Mouse (Mus musculus): Measurements from ENCODE around the gene Rbfox2. TPM values are rescaled to one million over a fixed set of nuclear protein-coding genes. Genes with fewer than 3 reads are reported as not detected.

Gene Rbfox2
- polyA plus RNA-seq, 1 experiment from 2014 or later = 87.6 TPM

- H3K27me3 ChIP-seq (replicated peaks) = no peaks in the 10 kb centered on the region
- no peaks in the 10 kb centered on the region for H3K9me3 ChIP-seq (replicated peaks)
- peak overlapping the region; percentile 56 for H3K27ac ChIP-seq (ENCODE audit: poor library complexity, severe bottlenecking)
- ATAC-seq (ENCODE audit: insufficient number of reproducible peaks, low FRiP score) = no peak
- no peaks in the 10 kb centered on the region for H3K36me3 ChIP-seq
- no peak overlapping the region for H3K4me2 ChIP-seq
- no peak overlapping the region for H3K9ac ChIP-seq
- no peak overlapping the region for H3K4me3 ChIP-seq
- peaks cover 56% of the 10 kb centered on the region for H3K4me1 ChIP-seq (replicated peaks)
- 68% methylated on average over 10 of the region's 10 CpGs for WGBS
Measured at GRCm38 (mm10) chr15:77154248-77154785, 152.5 kb downstream of the Rbfox2 start.

DNA sequence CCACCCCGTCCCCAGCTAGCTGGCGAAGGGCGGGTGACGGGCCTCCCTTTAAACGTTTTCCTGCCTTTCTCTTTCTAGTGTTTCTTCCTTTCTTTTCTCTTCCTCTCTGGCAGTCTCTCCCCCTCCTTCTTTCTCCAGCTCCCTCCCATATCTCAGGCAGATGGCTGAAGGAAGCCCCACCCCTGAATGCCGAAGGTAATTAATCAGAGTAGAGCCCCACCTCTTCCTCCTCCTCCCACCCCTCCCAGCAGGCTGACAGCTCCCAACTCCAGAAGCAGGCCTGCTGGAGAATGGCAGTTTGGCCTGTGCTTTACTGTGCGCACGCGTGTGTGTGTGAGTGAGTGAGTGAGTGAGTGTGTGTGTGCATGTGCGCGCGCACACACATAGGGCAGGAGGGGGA lies 153.2 kb downstream of the Rbfox2 start:
- WGBS = 1% methylated on average over 12 of the region's 12 CpGs

GRCm38 (mm10) chr15:77153088-77153546 lies 153.7 kb downstream of the Rbfox2 start:
- peaks cover 58% of the 10 kb centered on the region for H3K4me1 ChIP-seq (replicated peaks)

More for the DNA sequence above, 153.2 kb downstream of the Rbfox2 start:
- Histone ChIP-seq H3K36me3 (no peaks in the 10 kb centered on the region), H3K27ac (ENCODE audit: poor library complexity, severe bottlenecking) (peak overlapping the region; percentile 98), H3K4me1 (replicated peaks) (peaks cover 58% of the 10 kb centered on the region), H3K27me3 (replicated peaks) (no peaks in the 10 kb centered on the region), H3K9ac (peak overlapping the region; percentile 86), H3K4me2 (peak overlapping the region; percentile 88), H3K4me3 (peak overlapping the region; percentile 68), H3K9me3 (replicated peaks) (no peaks in the 10 kb centered on the region)
- peak; percentile 83 for ATAC-seq (ENCODE audit: insufficient number of reproducible peaks, low FRiP score)

GRCm38 (mm10) chr15:77152336-77153087 lies 154.3 kb downstream of the Rbfox2 start:
- no peaks in the 10 kb centered on the region for H3K27me3 ChIP-seq (replicated peaks)
- peak overlapping the region; percentile 68 for H3K4me3 ChIP-seq
- H3K4me2 ChIP-seq = peak overlapping the region; percentile 88
- no peaks in the 10 kb centered on the region for H3K36me3 ChIP-seq
- under 1% methylated on average over 19 of the region's 19 CpGs for WGBS
- H3K9me3 ChIP-seq (replicated peaks) = no peaks in the 10 kb centered on the region
- ATAC-seq (ENCODE audit: insufficient number of reproducible peaks, low FRiP score) = no peak
- H3K9ac ChIP-seq = peak overlapping the region; percentile 86
- H3K4me1 ChIP-seq (replicated peaks) = peaks cover 56% of the 10 kb centered on the region
- peak overlapping the region; percentile 98 for H3K27ac ChIP-seq (ENCODE audit: poor library complexity, severe bottlenecking)

More at GRCm38 (mm10) chr15:77153088-77153546, 153.7 kb downstream of the Rbfox2 start:
- Histone ChIP-seq H3K27ac (ENCODE audit: poor library complexity, severe bottlenecking) (peak overlapping the region; percentile 98), H3K27me3 (replicated peaks) (no peaks in the 10 kb centered on the region), H3K4me3 (peak overlapping the region; percentile 68), H3K36me3 (no peaks in the 10 kb centered on the region), H3K9ac (peak overlapping the region; percentile 86), H3K9me3 (replicated peaks) (no peaks in the 10 kb centered on the region), H3K4me2 (peak overlapping the region; percentile 88)
- peak; percentile 59 for ATAC-seq (ENCODE audit: insufficient number of reproducible peaks, low FRiP score)
- WGBS = 0% methylated on average over 3 of the region's 3 CpGs

GRCm38 (mm10) chr15:77151816-77152215 lies 155.0 kb downstream of the Rbfox2 start:
- Histone ChIP-seq H3K9me3 (replicated peaks) (no peaks in the 10 kb centered on the region), H3K4me1 (replicated peaks) (peaks cover 55% of the 10 kb centered on the region), H3K27me3 (replicated peaks) (no peaks in the 10 kb centered on the region), H3K9ac (peak overlapping the region; percentile 86), H3K27ac (ENCODE audit: poor library complexity, severe bottlenecking) (peak overlapping the region; percentile 98), H3K4me2 (peak overlapping the region; percentile 88), H3K4me3 (peak overlapping the region; percentile 68), H3K36me3 (peaks cover 4% of the 10 kb centered on the region)
- ATAC-seq (ENCODE audit: insufficient number of reproducible peaks, low FRiP score) = no peak
- WGBS = 7% methylated on average over 4 of the region's 4 CpGs

GRCm38 (mm10) chr15:77151178-77151577 lies 155.6 kb downstream of the Rbfox2 start:
- no peak for ATAC-seq (ENCODE audit: insufficient number of reproducible peaks, low FRiP score)
- H3K27me3 ChIP-seq (replicated peaks) = no peaks in the 10 kb centered on the region
- H3K9me3 ChIP-seq (replicated peaks) = no peaks in the 10 kb centered on the region
- peak overlapping the region; percentile 86 for H3K9ac ChIP-seq
- WGBS = 39% methylated on average over 8 of the region's 8 CpGs
- H3K27ac ChIP-seq (ENCODE audit: poor library complexity, severe bottlenecking) = peak overlapping the region; percentile 98
- H3K4me1 ChIP-seq (replicated peaks) = peaks cover 53% of the 10 kb centered on the region
- peak overlapping the region; percentile 68 for H3K4me3 ChIP-seq
- H3K4me2 ChIP-seq = peak overlapping the region; percentile 88
- peaks cover 4% of the 10 kb centered on the region for H3K36me3 ChIP-seq

- Histone ChIP-seq H3K27me3 (replicated peaks) (no peaks in the 10 kb centered on the region), H3K9me3 (replicated peaks) (no peaks in the 10 kb centered on the region), H3K36me3 (peaks cover 4% of the 10 kb centered on the region), H3K4me2 (peak overlapping the region; percentile 72), H3K9ac (peak overlapping the region; percentile 74), H3K4me1 (replicated peaks) (peaks cover 57% of the 10 kb centered on the region), H3K27ac (ENCODE audit: poor library complexity, severe bottlenecking) (peak overlapping the region; percentile 97), H3K4me3 (peak overlapping the region; percentile 40)
- 9% methylated on average over 3 of the region's 3 CpGs for WGBS
- no peak for ATAC-seq (ENCODE audit: insufficient number of reproducible peaks, low FRiP score)
Measured at GRCm38 (mm10) chr15:77150424-77150841, 156.4 kb downstream of the Rbfox2 start.

DNA sequence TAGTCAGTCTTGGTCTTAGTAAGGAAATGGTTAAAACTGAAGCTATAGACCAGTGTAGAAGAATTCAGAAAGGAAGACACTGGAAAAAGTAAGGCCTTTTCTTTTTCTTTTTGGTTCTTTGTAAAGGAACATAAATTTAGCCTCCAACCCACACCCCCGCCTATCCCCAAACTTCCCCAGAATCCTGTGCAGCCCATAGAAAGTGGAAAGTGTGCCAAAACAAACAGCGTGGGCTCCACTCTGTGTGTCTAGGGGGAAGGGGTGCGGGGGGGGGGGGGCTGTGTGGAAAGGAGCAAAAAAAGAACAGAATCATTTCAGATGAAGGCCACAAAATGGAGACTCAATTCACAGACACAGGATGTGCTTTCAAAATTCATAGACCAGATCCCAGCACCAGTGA lies 156.8 kb downstream of the Rbfox2 start:
- Histone ChIP-seq H3K4me2 (peak overlapping the region; percentile 72), H3K4me3 (peak overlapping the region; percentile 40), H3K27ac (ENCODE audit: poor library complexity, severe bottlenecking) (peak overlapping the region; percentile 97), H3K9me3 (replicated peaks) (no peaks in the 10 kb centered on the region), H3K9ac (peak overlapping the region; percentile 74), H3K36me3 (peaks cover 4% of the 10 kb centered on the region), H3K4me1 (replicated peaks) (peaks cover 61% of the 10 kb centered on the region), H3K27me3 (replicated peaks) (no peaks in the 10 kb centered on the region)
- ATAC-seq (ENCODE audit: insufficient number of reproducible peaks, low FRiP score) = no peak
- whole genome bisulfite sequencing = 39% methylated on average over 3 of the region's 3 CpGs

GRCm38 (mm10) chr15:77149551-77149950 lies 157.3 kb downstream of the Rbfox2 start:
- Histone ChIP-seq H3K4me3 (no peak overlapping the region), H3K4me1 (replicated peaks) (peaks cover 64% of the 10 kb centered on the region), H3K27ac (ENCODE audit: poor library complexity, severe bottlenecking) (peak overlapping the region; percentile 97), H3K4me2 (peak overlapping the region; percentile 72), H3K9ac (0 out of 2 replicates have a peak overlapping the region, but pooled peaks have one; percentile 41), H3K9me3 (replicated peaks) (no peaks in the 10 kb centered on the region), H3K27me3 (replicated peaks) (no peaks in the 10 kb centered on the region), H3K36me3 (peaks cover 4% of the 10 kb centered on the region)
- 60% methylated on average over 3 of the region's 3 CpGs for WGBS
- ATAC-seq (ENCODE audit: insufficient number of reproducible peaks, low FRiP score) = no peak

- 84% methylated on average over 4 of the region's 4 CpGs for WGBS
- Histone ChIP-seq H3K4me1 (replicated peaks) (peaks cover 75% of the 10 kb centered on the region), H3K36me3 (peaks cover 7% of the 10 kb centered on the region)
Measured at GRCm38 (mm10) chr15:77146942-77147341, 159.9 kb downstream of the Rbfox2 start.

GRCm38 (mm10) chr15:77144960-77145359 lies 161.8 kb downstream of the Rbfox2 start:
- Histone ChIP-seq H3K4me2 (no peak overlapping the region), H3K9ac (no peak overlapping the region), H3K27ac (ENCODE audit: poor library complexity, severe bottlenecking) (no peak overlapping the region), H3K4me3 (no peak overlapping the region), H3K4me1 (replicated peaks) (peaks cover 77% of the 10 kb centered on the region), H3K36me3 (peaks cover 17% of the 10 kb centered on the region), H3K9me3 (replicated peaks) (no peaks in the 10 kb centered on the region), H3K27me3 (replicated peaks) (no peaks in the 10 kb centered on the region)
- ATAC-seq (ENCODE audit: insufficient number of reproducible peaks, low FRiP score) = no peak
- 59% methylated on average over 1 of the region's 1 CpGs for WGBS

More at GRCm38 (mm10) chr15:77146942-77147341, 159.9 kb downstream of the Rbfox2 start:
- Histone ChIP-seq H3K4me2 (no peak overlapping the region), H3K9me3 (replicated peaks) (no peaks in the 10 kb centered on the region), H3K9ac (no peak overlapping the region), H3K4me3 (no peak overlapping the region), H3K27ac (ENCODE audit: poor library complexity, severe bottlenecking) (no peak overlapping the region), H3K27me3 (replicated peaks) (no peaks in the 10 kb centered on the region)
- ATAC-seq (ENCODE audit: insufficient number of reproducible peaks, low FRiP score) = no peak
